Mouse (Mus musculus) heart, embryonic 14.5 days (tissue): ENCODE measurements around the gene Hpd. TPM values are rescaled to one million over a fixed set of nuclear protein-coding genes. Genes with fewer than 3 reads are reported as not detected.
"Not testable (repeated sequence)": the region's sequence is repeated elsewhere in the genome, so short reads cannot be mapped to it uniquely, and the experiment has no call there.

ENCODE experiments used
- ATAC-seq: fragments of 200-750 bp; cut with Nextera tagmentation; 2 replicates; pipeline ENCODE4 v1.8.0; 2017; ENCODE audit warnings: low read depth, moderate TSS enrichment; ENCODE audit not compliant: insufficient number of reproducible peaks, insufficient read depth, low FRiP score
- H3K27ac ChIP-seq, 2 experiments: fragments of 200-500 bp in 1 of 2; fragments of 300-500 bp in 1 of 2; sonication (generic) in 1 of 2; replicated peaks in 1 of 2; 2 replicates each; pipeline ENCODE4 v1.5.1; 2012 to 2014; ENCODE audit warnings: low read depth in 2 of 2, low read length in 2 of 2, control low read depth in 1 of 2, mild to moderate bottlenecking in 1 of 2, mixed read lengths in 1 of 2; ENCODE audit not compliant: control insufficient read depth in 1 of 2, insufficient read depth in 1 of 2
- H3K27me3 ChIP-seq: fragments of 300-500 bp; sonication (generic); 2 replicates; pipeline ENCODE4 v1.6.1; 2014; ENCODE audit warnings: mild to moderate bottlenecking, low read length, control low read depth; ENCODE audit not compliant: control insufficient read depth, insufficient read depth
- H3K36me3 ChIP-seq: fragments of 300-500 bp; sonication (generic); 2 replicates; pipeline ENCODE4 v1.6.1; 2014; ENCODE audit warnings: mild to moderate bottlenecking, control low read depth, low read length, mixed read lengths; ENCODE audit not compliant: control insufficient read depth, insufficient read depth
- H3K4me1 ChIP-seq, 2 experiments: fragments of 200-500 bp in 1 of 2; fragments of 300-500 bp in 1 of 2; sonication (generic) in 1 of 2; 2 replicates each; pipeline ENCODE4 v1.6.1; 2012 to 2014; ENCODE audit warnings: low read length in 2 of 2, control low read depth in 1 of 2, mixed read lengths in 1 of 2; ENCODE audit not compliant: control insufficient read depth in 2 of 2, insufficient read depth in 2 of 2
- H3K4me2 ChIP-seq: fragments of 300-500 bp; sonication (generic); 2 replicates; pipeline ENCODE4 v1.6.1; 2014; ENCODE audit warnings: mild to moderate bottlenecking, low read length
- H3K4me3 ChIP-seq, 2 experiments: fragments of 200-500 bp in 1 of 2; fragments of 300-500 bp in 1 of 2; sonication (generic) in 1 of 2; 2 replicates each; pipeline ENCODE4 v1.5.1; 2012 to 2014; ENCODE audit warnings: low read length in 2 of 2, mild to moderate bottlenecking in 2 of 2, control low read depth in 1 of 2, low read depth in 1 of 2, moderate library complexity in 1 of 2; ENCODE audit not compliant: control insufficient read depth in 1 of 2, insufficient read depth in 1 of 2
- H3K9ac ChIP-seq: fragments of 300-500 bp; sonication (generic); 2 replicates; pipeline ENCODE4 v1.6.1; 2014; ENCODE audit warnings: mild to moderate bottlenecking, low read length
- H3K9me3 ChIP-seq: fragments of 300-500 bp; sonication (generic); 2 replicates; pipeline ENCODE4 v1.6.1; 2016; ENCODE audit warnings: low read length, control low read depth; ENCODE audit not compliant: control insufficient read depth
- WGBS: fragments of 180-500 bp; shearing (Covaris S2); extraction: QIAGEN DNeasy Blood & Tissue Kit; methylation state at CpG from one replicate; pipeline ENCODE4 v1.1.7; 2014; 5-methylcytosine and 5-hydroxymethylcytosine counted together
- polyA plus RNA-seq: library from polyadenylated mRNA; unstranded; fragments of >200 nt; fragmentation: Nextera tagmentation; extraction: Ambion mirVana; gene quantifications from 2 replicates; pipeline ENCODE4 v1.2.1, GENCODE M21; 2014

Hpd gene
- polyA plus RNA-seq, 1 experiment from 2014 or later: not detected

DNA sequence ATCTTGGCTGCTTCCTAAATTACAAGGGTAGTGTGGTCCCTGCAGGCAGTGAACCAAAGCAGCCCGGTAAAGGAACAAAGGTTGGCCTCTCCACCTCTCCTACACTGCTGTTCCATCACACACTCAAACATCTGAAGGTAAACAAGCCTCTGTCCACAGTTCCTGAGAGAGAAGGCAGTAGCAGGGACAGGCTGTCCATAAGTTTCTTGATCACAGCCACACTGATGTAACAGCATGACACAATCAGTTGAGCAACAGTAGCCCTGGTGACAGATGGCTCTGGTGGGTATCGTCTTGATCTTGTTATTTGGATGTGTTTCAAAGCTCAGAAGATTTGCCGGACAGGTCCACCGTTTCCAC lies 40.5 kb upstream of the Hpd start:
- no peak overlapping the region for H3K4me2 ChIP-seq
- 61% methylated on average over 4 of the region's 4 CpGs for WGBS
- H3K36me3 ChIP-seq: no peaks in the 10 kb centered on the region
- no peak overlapping the region for H3K4me3 ChIP-seq
- H3K27ac ChIP-seq: no peak overlapping the region
- no peaks in the 10 kb centered on the region for H3K4me1 ChIP-seq
- H3K27me3 ChIP-seq: no peaks in the 10 kb centered on the region
- no peaks in the 10 kb centered on the region for H3K9me3 ChIP-seq
- no peak overlapping the region for H3K9ac ChIP-seq
- no peak for ATAC-seq

- H3K36me3 ChIP-seq, H3K4me3 ChIP-seq: not testable (repeated sequence)
- 58% methylated on average over 3 of the region's 5 CpGs for WGBS
Observed at GRCm38 (mm10) chr5:123222346-123223050, 40.0 kb upstream of the Hpd start.

GRCm38 (mm10) chr5:123203591-123203990 lies 21.1 kb upstream of the Hpd start:
- not testable (repeated sequence) for H3K27ac ChIP-seq, ATAC-seq, H3K27me3 ChIP-seq, H3K4me3 ChIP-seq, H3K9me3 ChIP-seq, H3K4me1 ChIP-seq, H3K36me3 ChIP-seq, H3K4me2 ChIP-seq, H3K9ac ChIP-seq
- WGBS: 80% methylated on average over 7 of the region's 7 CpGs

More at GRCm38 (mm10) chr5:123222346-123223050, 40.0 kb upstream of the Hpd start:
- H3K27ac ChIP-seq, H3K4me2 ChIP-seq, ATAC-seq, H3K27me3 ChIP-seq, H3K9ac ChIP-seq, H3K9me3 ChIP-seq, H3K4me1 ChIP-seq: not testable (repeated sequence)

DNA sequence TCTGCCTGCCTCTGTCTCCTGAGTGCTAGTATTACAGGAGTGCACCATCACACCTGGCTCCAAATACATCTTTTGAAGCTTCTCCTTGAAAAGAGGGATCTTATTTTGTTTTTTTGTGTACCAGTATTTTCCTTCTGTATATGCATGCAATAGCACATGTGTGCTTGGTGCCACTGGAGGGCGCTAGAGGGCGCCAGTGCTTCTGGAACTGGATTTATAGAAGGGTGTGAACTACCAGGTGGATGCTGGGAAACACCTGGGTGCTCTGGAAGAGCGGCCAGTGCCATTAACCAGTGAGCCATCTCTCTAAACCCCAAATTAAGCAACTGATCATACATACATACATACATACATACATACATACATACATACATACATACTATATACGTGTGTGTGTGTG lies 20.2 kb upstream of the Hpd start:
- H3K4me1 ChIP-seq, H3K9ac ChIP-seq, H3K27ac ChIP-seq, H3K9me3 ChIP-seq, H3K4me3 ChIP-seq, H3K4me2 ChIP-seq, H3K36me3 ChIP-seq, ATAC-seq, H3K27me3 ChIP-seq: not testable (repeated sequence)
- 45% methylated on average over 2 of the region's 4 CpGs for whole genome bisulfite sequencing

DNA sequence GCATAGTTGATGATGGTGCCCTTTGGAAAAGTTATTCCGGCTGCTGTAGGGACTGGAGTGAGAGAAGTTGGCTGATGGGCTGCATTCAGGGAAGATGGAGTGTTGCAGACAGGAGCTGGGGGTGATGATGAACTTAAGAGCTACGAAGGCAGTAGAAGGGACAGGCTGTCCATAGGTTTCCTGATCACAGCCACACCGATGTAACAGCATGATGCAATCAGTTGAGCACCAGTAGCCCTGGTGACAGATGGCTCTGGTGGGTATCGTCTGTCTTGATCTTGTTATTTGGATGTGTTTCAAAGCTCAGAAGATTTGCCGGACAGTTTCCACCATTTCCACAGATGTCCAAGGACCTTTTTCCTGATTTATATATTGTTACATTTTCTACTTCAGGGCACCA lies 19.5 kb upstream of the Hpd start:
- H3K9ac ChIP-seq: no peak overlapping the region
- WGBS: 54% methylated on average over 5 of the region's 5 CpGs

DNA sequence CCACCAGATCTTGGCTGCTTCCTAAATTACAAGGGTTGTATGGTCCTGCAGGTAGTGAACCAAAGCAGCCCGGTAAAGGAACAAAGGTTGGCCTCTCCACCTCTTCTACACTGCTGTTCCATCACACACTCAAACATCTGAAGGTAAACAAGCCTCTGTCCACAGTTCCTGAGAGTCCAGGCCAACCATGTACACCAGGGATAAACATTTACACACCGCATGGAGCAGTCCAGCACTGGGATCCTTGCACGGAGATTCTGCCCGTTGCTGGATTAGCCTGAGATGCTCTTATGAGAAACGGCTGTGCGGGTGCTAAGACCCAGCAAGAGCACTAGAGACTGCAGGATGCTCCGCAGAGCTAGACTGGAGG lies 19.0 kb upstream of the Hpd start:
- no peaks in the 10 kb centered on the region for H3K27me3 ChIP-seq
- no peaks in the 10 kb centered on the region for H3K9me3 ChIP-seq
- H3K27ac ChIP-seq: no peak overlapping the region
- no peak overlapping the region for H3K4me2 ChIP-seq
- no peaks in the 10 kb centered on the region for H3K4me1 ChIP-seq
- ATAC-seq: no peak
- no peak overlapping the region for H3K4me3 ChIP-seq
- no peaks in the 10 kb centered on the region for H3K36me3 ChIP-seq
- H3K9ac ChIP-seq: no peak overlapping the region
- WGBS: 64% methylated on average over 7 of the region's 7 CpGs

More for the DNA sequence above, 19.5 kb upstream of the Hpd start:
- no peak overlapping the region for H3K27ac ChIP-seq
- H3K36me3 ChIP-seq: no peaks in the 10 kb centered on the region
- H3K9me3 ChIP-seq: no peaks in the 10 kb centered on the region
- ATAC-seq: no peak
- no peak overlapping the region for H3K4me2 ChIP-seq
- no peaks in the 10 kb centered on the region for H3K4me1 ChIP-seq
- no peak overlapping the region for H3K4me3 ChIP-seq
- H3K27me3 ChIP-seq: no peaks in the 10 kb centered on the region

GRCm38 (mm10) chr5:123200816-123201522 lies 18.4 kb upstream of the Hpd start:
- ATAC-seq, H3K4me1 ChIP-seq, H3K4me2 ChIP-seq, H3K9ac ChIP-seq, H3K9me3 ChIP-seq, H3K27me3 ChIP-seq, H3K27ac ChIP-seq, H3K36me3 ChIP-seq, H3K4me3 ChIP-seq: not testable (repeated sequence)
- 81% methylated on average over 5 of the region's 7 CpGs for WGBS

GRCm38 (mm10) chr5:123198523-123198922 lies 16.0 kb upstream of the Hpd start:
- Histone ChIP-seq H3K4me1 (no peaks in the 10 kb centered on the region), H3K9me3 (no peaks in the 10 kb centered on the region), H3K27ac (no peak overlapping the region), H3K9ac (no peak overlapping the region), H3K27me3 (no peaks in the 10 kb centered on the region), H3K4me3 (no peak overlapping the region), H3K4me2 (no peak overlapping the region), H3K36me3 (no peaks in the 10 kb centered on the region)
- ATAC-seq: no peak
- 41% methylated on average over 4 of the region's 4 CpGs for WGBS
